Mouse (Mus musculus): ENCODE results near the gene Timeless. TPM values are rescaled to one million over a fixed set of nuclear protein-coding genes. Genes with fewer than 3 reads are reported as not detected.

Gene Timeless
- polyA plus RNA-seq, 1 experiment from 2014 or later, result 46.2 TPM

Other genes starting within 250 kb of the Timeless start
- not detected in 2 replicates for gene Hsd17b6, start 224.5 kb upstream of the Timeless start, polyA plus RNA-seq (2016; fragmentation: Nextera tagmentation; extraction: Ambion mirVana)
- 50.9 and 54.1 TPM in 2 replicates for gene Prim1, start 216.9 kb upstream of the Timeless start, polyA plus RNA-seq (2016; fragmentation: Nextera tagmentation; extraction: Ambion mirVana)
- 673 and 675 TPM in 2 replicates for gene Naca, start 196.5 kb upstream of the Timeless start, polyA plus RNA-seq (2016; fragmentation: Nextera tagmentation; extraction: Ambion mirVana)
- gene Ptges3, start 173.1 kb upstream of the Timeless start, polyA plus RNA-seq (2016; fragmentation: Nextera tagmentation; extraction: Ambion mirVana), result 495 and 513 TPM in 2 replicates
- gene Atp5b, start 148.8 kb upstream of the Timeless start, polyA plus RNA-seq (2016; fragmentation: Nextera tagmentation; extraction: Ambion mirVana), result 1,948 and 1,970 TPM in 2 replicates
- 12.8 and 15.4 TPM in 2 replicates for gene Baz2a, start 140.5 kb upstream of the Timeless start, polyA plus RNA-seq (2016; fragmentation: Nextera tagmentation; extraction: Ambion mirVana)
- 22.5 and 25.5 TPM in 2 replicates for gene Rbms2, start 51.8 kb upstream of the Timeless start, polyA plus RNA-seq (2016; fragmentation: Nextera tagmentation; extraction: Ambion mirVana)
- gene Gls2, start 37.6 kb upstream of the Timeless start, polyA plus RNA-seq (2016; fragmentation: Nextera tagmentation; extraction: Ambion mirVana), result 0.61 and 0.70 TPM in 2 replicates
- 24.5 and 25.6 TPM in 2 replicates for gene Spryd4, start 20.3 kb upstream of the Timeless start, polyA plus RNA-seq (2016; fragmentation: Nextera tagmentation; extraction: Ambion mirVana)
- gene Mip, start 6.2 kb upstream of the Timeless start, polyA plus RNA-seq (2016; fragmentation: Nextera tagmentation; extraction: Ambion mirVana), result not detected in 2 replicates
- gene Apon, start 22.0 kb downstream of the Timeless start, polyA plus RNA-seq (2016; fragmentation: Nextera tagmentation; extraction: Ambion mirVana), result 0.34 and 0.40 TPM in 2 replicates
- gene Apof, start 36.6 kb downstream of the Timeless start, polyA plus RNA-seq (2016; fragmentation: Nextera tagmentation; extraction: Ambion mirVana), result not detected in 2 replicates
- gene Stat2, start 38.5 kb downstream of the Timeless start, polyA plus RNA-seq (2016; fragmentation: Nextera tagmentation; extraction: Ambion mirVana), result 23.1 and 26.5 TPM in 2 replicates
- gene Il23a, start 66.7 kb downstream of the Timeless start, polyA plus RNA-seq (2016; fragmentation: Nextera tagmentation; extraction: Ambion mirVana), result 0.22 TPM in 1 of 2 replicates, not detected in the other
- gene Pan2, start 71.3 kb downstream of the Timeless start, polyA plus RNA-seq (2016; fragmentation: Nextera tagmentation; extraction: Ambion mirVana), result 33.5 and 34.1 TPM in 2 replicates
- gene Cnpy2, start 90.4 kb downstream of the Timeless start, polyA plus RNA-seq (2016; fragmentation: Nextera tagmentation; extraction: Ambion mirVana), result 242 and 244 TPM in 2 replicates
- gene Cs, start 105.7 kb downstream of the Timeless start, polyA plus RNA-seq (2016; fragmentation: Nextera tagmentation; extraction: Ambion mirVana), result 207 and 208 TPM in 2 replicates
- gene Coq10a, start 136.9 kb downstream of the Timeless start, polyA plus RNA-seq (2016; fragmentation: Nextera tagmentation; extraction: Ambion mirVana), result 31.7 and 32.8 TPM in 2 replicates
- 13.6 and 13.7 TPM in 2 replicates for gene Ankrd52, start 145.1 kb downstream of the Timeless start, polyA plus RNA-seq (2016; fragmentation: Nextera tagmentation; extraction: Ambion mirVana)
- 0.43 TPM in 1 of 2 replicates, not detected in the other for gene Slc39a5, start 169.2 kb downstream of the Timeless start, polyA plus RNA-seq (2016; fragmentation: Nextera tagmentation; extraction: Ambion mirVana)
- 102 and 104 TPM in 2 replicates for gene Nabp2, start 179.4 kb downstream of the Timeless start, polyA plus RNA-seq (2016; fragmentation: Nextera tagmentation; extraction: Ambion mirVana)
- gene Rnf41, start 179.6 kb downstream of the Timeless start, polyA plus RNA-seq (2016; fragmentation: Nextera tagmentation; extraction: Ambion mirVana), result 60.8 and 61.4 TPM in 2 replicates
- gene Smarcc2, start 227.2 kb downstream of the Timeless start, polyA plus RNA-seq (2016; fragmentation: Nextera tagmentation; extraction: Ambion mirVana), result 195 and 215 TPM in 2 replicates

Measured in hindbrain, embryonic 12.5 days (tissue).